Mouse (Mus musculus) midbrain, embryonic 15.5 days (tissue): Measurements from ENCODE around the gene Myo1a. TPM values are rescaled to one million over a fixed set of nuclear protein-coding genes. Genes with fewer than 3 reads are reported as not detected.

Experiments used
- ATAC-seq: fragments of 200-750 bp; cut with Nextera tagmentation; replicated peaks from 2 replicates; pipeline ENCODE4 v1.8.0; 2017; ENCODE audit warnings: moderate TSS enrichment
- H3K27ac ChIP-seq: fragments of 300-500 bp; sonication (generic); 2 replicates; pipeline ENCODE4 v1.5.1; 2015; ENCODE audit warnings: mild to moderate bottlenecking, inconsistent platforms
- H3K27me3 ChIP-seq: fragments of 300-500 bp; sonication (generic); replicated peaks from 2 replicates; pipeline ENCODE4 v1.6.1; 2015; ENCODE audit warnings: inconsistent platforms
- H3K36me3 ChIP-seq: fragments of 300-500 bp; sonication (generic); replicated peaks from 2 replicates; pipeline ENCODE4 v1.6.1; 2015; ENCODE audit warnings: inconsistent platforms
- H3K4me1 ChIP-seq: fragments of 300-500 bp; sonication (generic); 2 replicates; pipeline ENCODE4 v1.6.1; 2015; ENCODE audit warnings: inconsistent platforms
- H3K4me2 ChIP-seq: fragments of 300-500 bp; sonication (generic); 2 replicates; pipeline ENCODE4 v1.6.1; 2015; ENCODE audit warnings: inconsistent platforms, mild to moderate bottlenecking, moderate library complexity
- H3K4me3 ChIP-seq: fragments of 300-500 bp; sonication (generic); 2 replicates; pipeline ENCODE4 v1.5.1; 2015; ENCODE audit warnings: mild to moderate bottlenecking, inconsistent platforms
- H3K9ac ChIP-seq: fragments of 300-500 bp; sonication (generic); 2 replicates; pipeline ENCODE4 v1.6.1; 2015; ENCODE audit warnings: mild to moderate bottlenecking, inconsistent platforms
- H3K9me3 ChIP-seq: fragments of 300-500 bp; sonication (generic); 2 replicates; pipeline ENCODE4 v1.6.1; 2016; ENCODE audit warnings: inconsistent platforms
- WGBS: fragments of 180-500 bp; shearing (Covaris S2); methylation state at CpG from one replicate; pipeline ENCODE4 v1.1.7; 2015; ENCODE audit warnings: mixed read lengths; 5-methylcytosine and 5-hydroxymethylcytosine counted together
- polyA plus RNA-seq: library from polyadenylated mRNA; unstranded; fragments of >200 nt; fragmentation: Nextera tagmentation; extraction: Ambion mirVana; gene quantifications from 2 replicates; pipeline ENCODE4 v1.2.1, GENCODE M21; 2015

Myo1a gene
- polyA plus RNA-seq, 1 experiment from 2014 or later: 0.25 TPM

- H3K9ac ChIP-seq: no peak overlapping the region
- WGBS: 85% methylated on average over 13 of the region's 13 CpGs
- no peaks in the 10 kb centered on the region for H3K36me3 ChIP-seq
- ATAC-seq: no peak
- H3K9me3 ChIP-seq: no peaks in the 10 kb centered on the region
- no peaks in the 10 kb centered on the region for H3K27me3 ChIP-seq
- no peaks in the 10 kb centered on the region for H3K4me1 ChIP-seq
- no peak overlapping the region for H3K4me3 ChIP-seq
- H3K27ac ChIP-seq: no peak overlapping the region
- H3K4me2 ChIP-seq: no peak overlapping the region
Observed at GRCm38 (mm10) chr10:127710331-127710730, 5.4 kb downstream of the Myo1a start.

GRCm38 (mm10) chr10:127712736-127713135 lies 7.8 kb downstream of the Myo1a start:
- no peak overlapping the region for H3K4me3 ChIP-seq
- no peaks in the 10 kb centered on the region for H3K36me3 ChIP-seq
- H3K9ac ChIP-seq: no peak overlapping the region
- WGBS: 86% methylated on average over 6 of the region's 6 CpGs
- H3K27ac ChIP-seq: no peak overlapping the region
- no peaks in the 10 kb centered on the region for H3K4me1 ChIP-seq
- no peak overlapping the region for H3K4me2 ChIP-seq
- H3K9me3 ChIP-seq: no peaks in the 10 kb centered on the region
- no peaks in the 10 kb centered on the region for H3K27me3 ChIP-seq
- ATAC-seq: no peak

- Histone ChIP-seq H3K9ac (peak overlapping the region; percentile 13; the same call in 1 of the 2 replicates), H3K9me3 (no peaks in the 10 kb centered on the region), H3K4me2 (peak overlapping the region; percentile 36), H3K27me3 (no peaks in the 10 kb centered on the region; the same call in 1 of the 2 replicates), H3K4me1 (peaks cover 26% of the 10 kb centered on the region), H3K27ac (peak overlapping the region; percentile 39), H3K4me3 (no peak overlapping the region), H3K36me3 (no peaks in the 10 kb centered on the region)
- 14% methylated on average over 20 of the region's 20 CpGs for WGBS
- peak; percentile 74 for ATAC-seq
Observed at GRCm38 (mm10) chr10:127721671-127722418, 16.9 kb downstream of the Myo1a start.

GRCm38 (mm10) chr10:127724178-127724577 lies 19.2 kb downstream of the Myo1a start, which contains the start of gene Tac2:
Tac2 (plus strand) TSS chr10:127724478.
- no peak within 1 kb of the TSS for H3K27ac ChIP-seq
- no peaks in the 10 kb centered on the region; the same call in 1 of the 2 replicates for H3K27me3 ChIP-seq
- peaks cover 26% of the 10 kb centered on the region for H3K4me1 ChIP-seq
- WGBS: 84% methylated on average over 3 of the region's 3 CpGs
- H3K4me2 ChIP-seq: no peak within 1 kb of the TSS
- H3K36me3 ChIP-seq: no peaks in the 10 kb centered on the region
- no peak for ATAC-seq
- H3K9me3 ChIP-seq: no peaks in the 10 kb centered on the region
- H3K9ac ChIP-seq: no peak within 1 kb of the TSS
- H3K4me3 ChIP-seq: no peak within 1 kb of the TSS

- H3K4me3 ChIP-seq: no peak overlapping the region
- WGBS: 75% methylated on average over 4 of the region's 4 CpGs
- H3K4me2 ChIP-seq: no peak overlapping the region
- H3K27ac ChIP-seq: no peak overlapping the region
- no peak overlapping the region for H3K9ac ChIP-seq
- no peaks in the 10 kb centered on the region for H3K36me3 ChIP-seq
- no peak for ATAC-seq
- no peaks in the 10 kb centered on the region for H3K9me3 ChIP-seq
- H3K27me3 ChIP-seq: no peaks in the 10 kb centered on the region; the same call in 1 of the 2 replicates
- peaks cover 26% of the 10 kb centered on the region for H3K4me1 ChIP-seq
Observed at GRCm38 (mm10) chr10:127725136-127725535, 20.2 kb downstream of the Myo1a start.

- Histone ChIP-seq H3K27ac (no peak overlapping the region), H3K36me3 (no peaks in the 10 kb centered on the region), H3K4me2 (no peak overlapping the region), H3K4me1 (peaks cover 13% of the 10 kb centered on the region), H3K4me3 (no peak overlapping the region), H3K27me3 (peaks cover 4% of the 10 kb centered on the region), H3K9me3 (no peaks in the 10 kb centered on the region), H3K9ac (no peak overlapping the region)
- WGBS: 68% methylated on average over 8 of the region's 8 CpGs
- ATAC-seq: no peak
Observed at GRCm38 (mm10) chr10:127728437-127728836, 23.5 kb downstream of the Myo1a start.

GRCm38 (mm10) chr10:127730285-127730932 lies 25.4 kb downstream of the Myo1a start:
- Histone ChIP-seq H3K27me3 (peaks cover 4% of the 10 kb centered on the region), H3K9ac (no peak overlapping the region), H3K4me1 (peaks cover 13% of the 10 kb centered on the region), H3K9me3 (no peaks in the 10 kb centered on the region), H3K36me3 (no peaks in the 10 kb centered on the region), H3K27ac (peak overlapping the region; percentile 43; the same call in 1 of the 2 replicates), H3K4me3 (no peak overlapping the region), H3K4me2 (no peak overlapping the region)
- no peak for ATAC-seq
- WGBS: 40% methylated on average over 11 of the region's 11 CpGs

GRCm38 (mm10) chr10:127730933-127731310 lies 26.0 kb downstream of the Myo1a start:
- peaks cover 4% of the 10 kb centered on the region for H3K27me3 ChIP-seq
- 14% methylated on average over 9 of the region's 9 CpGs for WGBS
- no peak overlapping the region for H3K4me3 ChIP-seq
- peak overlapping the region; percentile 43; the same call in 1 of the 2 replicates for H3K27ac ChIP-seq
- H3K9me3 ChIP-seq: no peaks in the 10 kb centered on the region
- no peak overlapping the region for H3K4me2 ChIP-seq
- no peak for ATAC-seq
- peaks cover 13% of the 10 kb centered on the region for H3K4me1 ChIP-seq
- H3K36me3 ChIP-seq: no peaks in the 10 kb centered on the region
- no peak overlapping the region for H3K9ac ChIP-seq

GRCm38 (mm10) chr10:127731397-127731796 lies 26.4 kb downstream of the Myo1a start:
- 37% methylated on average over 5 of the region's 5 CpGs for WGBS
- no peak for ATAC-seq
- H3K4me2 ChIP-seq: no peak overlapping the region

GRCm38 (mm10) chr10:127734434-127734833 lies 29.5 kb downstream of the Myo1a start:
- no peak for ATAC-seq
- Histone ChIP-seq H3K9ac (no peak overlapping the region), H3K27me3 (peaks cover 4% of the 10 kb centered on the region; the same call in 1 of the 2 replicates), H3K4me3 (no peak overlapping the region), H3K4me2 (no peak overlapping the region), H3K27ac (no peak overlapping the region), H3K36me3 (no peaks in the 10 kb centered on the region), H3K9me3 (no peaks in the 10 kb centered on the region), H3K4me1 (peaks cover 18% of the 10 kb centered on the region)
- 44% methylated on average over 5 of the region's 5 CpGs for WGBS

More at GRCm38 (mm10) chr10:127731397-127731796, 26.4 kb downstream of the Myo1a start:
- no peak overlapping the region for H3K4me3 ChIP-seq
- H3K9ac ChIP-seq: no peak overlapping the region
- no peaks in the 10 kb centered on the region for H3K36me3 ChIP-seq
- H3K27ac ChIP-seq: no peak overlapping the region
- peaks cover 4% of the 10 kb centered on the region for H3K27me3 ChIP-seq
- peaks cover 13% of the 10 kb centered on the region for H3K4me1 ChIP-seq
- H3K9me3 ChIP-seq: no peaks in the 10 kb centered on the region

- ATAC-seq: no peak
- H3K36me3 ChIP-seq: no peaks in the 10 kb centered on the region
- H3K27ac ChIP-seq: no peak overlapping the region
- H3K9me3 ChIP-seq: no peaks in the 10 kb centered on the region
- peaks cover 18% of the 10 kb centered on the region for H3K4me1 ChIP-seq
- no peak overlapping the region for H3K9ac ChIP-seq
- 88% methylated on average over 2 of the region's 2 CpGs for WGBS
- peaks cover 4% of the 10 kb centered on the region; the same call in 1 of the 2 replicates for H3K27me3 ChIP-seq
- no peak overlapping the region for H3K4me2 ChIP-seq
- no peak overlapping the region for H3K4me3 ChIP-seq
Observed at GRCm38 (mm10) chr10:127736266-127736665, 31.3 kb downstream of the Myo1a start.

GRCm38 (mm10) chr10:127736916-127737315 lies 31.9 kb downstream of the Myo1a start:
- H3K9me3 ChIP-seq: no peaks in the 10 kb centered on the region
- no peak overlapping the region for H3K4me2 ChIP-seq
- H3K27me3 ChIP-seq: peaks cover 4% of the 10 kb centered on the region; the same call in 1 of the 2 replicates
- peaks cover 15% of the 10 kb centered on the region for H3K4me1 ChIP-seq
- H3K9ac ChIP-seq: no peak overlapping the region
- 78% methylated on average over 4 of the region's 4 CpGs for WGBS
- peaks cover 2% of the 10 kb centered on the region; the same call in 1 of the 2 replicates for H3K36me3 ChIP-seq
- no peak for ATAC-seq
- H3K27ac ChIP-seq: no peak overlapping the region
- H3K4me3 ChIP-seq: no peak overlapping the region
